Comparison of ENCODE assay signal across 21 mouse cellular contexts in genomic region chr1:170858872-170859271, GRCm38 (mm10). TPM values are rescaled to one million over a fixed set of nuclear protein-coding genes. Genes with fewer than 3 reads are reported as not detected.
"Had no signal": no experiment of that assay in that cellular context is flagged by ENCODE, and none has a peak within 500 bp of the region (broad histone marks: within the 10 kb centered on the region; RNA-seq: fewer than 3 reads in every experiment).

No protein-coding gene starts in this region.

- H3K4me3 ChIP-seq: midbrain, embryonic 10.5 days; midbrain, embryonic 12.5 days; myocyte; neural tube, embryonic 13.5 days; neural tube, embryonic 15.5 days had no signal

- H3K9me3 ChIP-seq: midbrain, embryonic 10.5 days; midbrain, embryonic 12.5 days; neural tube, embryonic 13.5 days; neural tube, embryonic 15.5 days had no signal

- H3K27ac ChIP-seq: midbrain, embryonic 10.5 days; midbrain, embryonic 12.5 days; neural tube, embryonic 13.5 days; neural tube, embryonic 15.5 days had no signal

- H3K9ac ChIP-seq: lung, embryonic 14.5 days; midbrain, embryonic 12.5 days; neural tube, embryonic 13.5 days; neural tube, embryonic 15.5 days had no signal

- H3K4me1 ChIP-seq: midbrain, embryonic 10.5 days; midbrain, embryonic 12.5 days; neural tube, embryonic 13.5 days had no signal

- H3K27me3 ChIP-seq: midbrain, embryonic 12.5 days; neural tube, embryonic 13.5 days; neural tube, embryonic 15.5 days had no signal

- DNase-seq: lung, adult 18-20 months; lung, embryonic 14.5 days; lung, postnatal 10 days; lung, postnatal 4 days; midbrain, embryonic 14.5 days; retina, postnatal 1 day; right cerebral cortex, adult 18-20 months; right cerebral cortex, postnatal 25 days; right cerebral cortex, postnatal 4 days; spleen, adult 18-20 months; thymus, adult 18-20 months; thymus, postnatal 14 days; thymus, postnatal 36 days had no signal

- H3K36me3 ChIP-seq: midbrain, embryonic 10.5 days; midbrain, embryonic 12.5 days; neural tube, embryonic 13.5 days; neural tube, embryonic 15.5 days had no signal

RNA-seq across cellular contexts. Expression of gene Gm26620, which starts 26.0 kb away (rescaled TPM):
- polyA plus RNA-seq: lung, embryonic 14.5 days; midbrain, embryonic 12.5 days had no signal

RNA-seq across cellular contexts. Expression of gene Fcrlb, which starts 53.9 kb away (rescaled TPM):
- polyA plus RNA-seq: lung, embryonic 14.5 days; lung, embryonic 16.5 days; midbrain, embryonic 10.5 days; stomach, embryonic 14.5 days; stomach, embryonic 16.5 days had no signal
